Mouse (Mus musculus) gastrocnemius, adult 18-20 months (tissue): ENCODE data around the gene Myo5c. TPM values are rescaled to one million over a fixed set of nuclear protein-coding genes. Genes with fewer than 3 reads are reported as not detected.

ENCODE experiments used
- DNase-seq: peaks from one replicate; pipeline ENCODE4 v3.0.0; 2021; ENCODE audit warnings: low spot score
- total RNA-seq, 2 experiments: library from RNA; stranded (reverse); gene quantifications; 2 replicates each; pipeline ENCODE4 v1.2.3; 2021

Gene Myo5c
- total RNA-seq, 2 experiments from 2014 or later = 9.0 to 10.9 TPM

GRCm38 (mm10) chr9:75275051-75275450 lies 43.2 kb downstream of the Myo5c start:
- DNase-seq = no peak

DNA sequence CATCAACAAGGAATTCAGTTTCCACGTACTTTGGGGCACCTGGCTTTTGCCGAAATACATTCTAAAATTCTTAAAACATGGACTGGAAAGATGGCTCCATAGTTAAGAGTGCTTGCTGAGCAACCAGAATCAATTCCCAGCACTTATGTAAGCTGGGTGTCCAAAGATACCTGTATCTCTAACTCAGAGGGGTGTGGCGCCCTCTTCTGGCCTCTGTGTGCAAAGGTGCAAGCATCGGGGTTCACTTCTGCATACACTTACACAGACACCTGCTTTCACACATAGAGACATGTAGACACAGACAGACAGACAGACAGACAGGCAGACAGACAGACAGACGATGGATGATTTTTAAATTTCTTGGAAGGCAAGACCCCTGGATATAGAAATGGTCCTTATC lies 49.0 kb downstream of the Myo5c start:
- DNase-seq = peak; percentile 61

GRCm38 (mm10) chr9:75282179-75282578 lies 50.4 kb downstream of the Myo5c start:
- no peak for DNase-seq

DNA sequence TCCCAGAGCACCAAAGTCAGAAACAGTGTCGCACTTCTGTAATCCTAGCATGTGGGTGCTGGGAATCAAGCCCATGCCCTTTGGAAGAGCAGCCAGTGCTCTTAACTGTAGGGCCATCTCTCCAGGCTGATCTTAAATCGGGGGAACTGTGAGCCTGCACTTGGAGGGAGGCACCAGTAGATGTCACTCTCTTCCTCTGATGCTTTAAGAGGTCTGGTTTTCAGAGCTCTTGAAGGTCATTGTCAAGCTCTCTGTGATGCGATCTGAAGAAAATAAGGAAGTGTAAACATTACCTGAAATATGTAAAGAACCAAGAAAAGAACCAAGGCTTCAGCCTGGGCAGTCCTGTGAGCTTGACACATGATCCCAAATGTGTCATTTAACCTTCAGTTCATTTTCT lies 51.0 kb downstream of the Myo5c start:
- peak; percentile 44 for DNase-seq

- DNase-seq = no peak
Observed at GRCm38 (mm10) chr9:75283636-75284035, 51.8 kb downstream of the Myo5c start.

GRCm38 (mm10) chr9:75285363-75285762 lies 53.5 kb downstream of the Myo5c start:
- DNase-seq = no peak

DNA sequence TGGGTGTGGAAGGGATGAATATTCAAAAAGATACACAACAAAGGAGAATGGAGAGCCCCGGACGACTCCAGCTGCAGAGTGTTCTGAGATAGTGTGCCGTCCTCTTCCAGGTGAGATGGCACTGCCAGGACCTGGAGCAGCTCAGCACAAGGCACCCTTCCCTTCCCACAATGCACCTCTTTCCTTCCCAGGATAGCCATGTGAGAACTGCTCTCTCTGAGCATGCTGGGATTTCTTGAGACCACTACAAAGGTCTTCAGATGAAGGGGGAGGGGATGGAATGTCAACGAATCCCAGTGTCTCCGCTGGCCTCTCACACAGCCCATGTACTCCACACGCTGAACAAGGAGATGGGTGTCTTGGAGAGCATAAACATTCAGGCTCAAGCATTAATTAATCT lies 55.8 kb downstream of the Myo5c start:
- no peak for DNase-seq

GRCm38 (mm10) chr9:75289545-75289944 lies 57.7 kb downstream of the Myo5c start:
- peak; percentile 40 for DNase-seq

DNA sequence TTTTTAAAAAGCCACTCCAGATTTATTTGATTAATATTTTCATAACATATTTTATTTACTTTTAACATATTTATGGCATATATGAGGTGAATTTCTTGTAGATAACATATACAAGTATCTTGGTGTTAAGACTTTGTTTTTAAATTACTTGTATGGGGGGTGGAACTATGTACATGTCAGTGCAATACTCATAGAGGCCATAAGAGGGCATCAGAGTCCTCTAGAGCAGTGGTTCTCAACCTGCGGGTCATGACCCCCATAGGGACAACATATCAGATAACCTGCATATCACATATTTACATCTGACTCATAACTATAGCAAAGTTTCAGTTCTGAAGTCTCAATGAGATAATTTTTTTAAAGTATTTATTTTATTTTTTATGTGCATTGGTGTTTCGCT lies 67.5 kb downstream of the Myo5c start:
- DNase-seq = no peak

- DNase-seq = no peak
Observed at GRCm38 (mm10) chr9:75303033-75303432, 71.2 kb downstream of the Myo5c start.

- no peak for DNase-seq
Observed at GRCm38 (mm10) chr9:75303701-75304261, 72.0 kb downstream of the Myo5c start.

GRCm38 (mm10) chr9:75304286-75304685 lies 72.5 kb downstream of the Myo5c start:
- no peak for DNase-seq

GRCm38 (mm10) chr9:75306126-75306898 lies 74.5 kb downstream of the Myo5c start, which contains the start of gene Gnb5:
Gene Gnb5, plus strand, starts transcription at chr9:75306288.
- DNase-seq = no peak

DNA sequence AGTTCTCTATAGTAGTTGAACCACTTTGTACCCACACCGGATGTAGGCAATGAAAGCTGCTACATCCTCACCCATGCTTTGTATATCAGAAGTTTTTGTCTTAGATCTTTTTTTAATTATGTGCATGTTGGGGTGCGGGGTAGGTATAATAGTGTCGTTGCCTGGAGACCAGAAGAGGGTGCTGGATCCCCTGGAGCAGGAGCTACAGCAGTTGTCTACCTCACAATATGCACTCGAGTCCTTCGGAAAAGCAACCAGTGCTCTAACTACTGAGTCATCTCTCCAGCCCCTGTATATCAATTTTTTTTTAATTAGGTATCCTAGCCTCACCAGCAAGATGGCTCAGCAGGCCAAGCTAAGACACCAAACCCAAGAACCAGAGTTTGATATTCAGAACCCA lies 75.2 kb downstream of the Myo5c start:
- DNase-seq = no peak

DNA sequence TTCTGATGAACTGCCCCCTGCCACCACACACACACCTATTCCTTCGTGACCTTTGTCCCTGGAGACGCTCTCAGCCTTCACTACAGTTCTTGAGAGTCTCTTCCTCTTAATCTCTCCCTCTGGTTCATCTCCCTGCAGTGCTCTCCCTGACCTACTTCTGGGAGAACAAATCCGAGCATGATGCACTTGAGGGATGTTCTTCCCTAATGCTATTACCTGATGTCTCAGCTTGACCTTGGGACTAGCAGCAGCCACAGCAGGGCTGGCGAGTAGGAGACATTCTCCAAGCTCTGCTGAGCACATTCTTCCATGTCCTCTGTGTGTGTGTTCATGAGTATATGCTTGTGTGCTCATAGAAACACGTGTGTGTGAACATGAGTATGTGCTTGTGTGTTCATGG lies 76.8 kb downstream of the Myo5c start:
- DNase-seq = no peak

DNA sequence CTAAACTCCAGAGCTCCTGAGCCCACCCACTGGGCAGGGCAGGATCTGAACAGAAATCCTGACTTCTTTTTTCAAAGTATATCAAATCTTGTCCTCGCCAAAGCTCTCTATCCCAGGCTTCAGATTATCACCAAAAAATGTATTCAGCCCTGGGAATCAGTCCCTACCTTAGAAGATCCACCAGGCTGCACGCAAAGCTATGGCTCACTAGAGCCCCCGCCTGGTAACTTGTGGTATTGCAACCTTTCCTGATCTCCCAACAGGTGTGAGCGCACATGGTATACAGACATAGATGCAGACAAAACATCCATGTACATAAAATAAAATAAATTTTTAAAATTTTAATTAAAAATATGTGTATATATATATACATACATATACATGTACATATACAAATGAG lies 80.2 kb downstream of the Myo5c start:
- DNase-seq = peak; percentile 78

- DNase-seq = no peak
Observed at GRCm38 (mm10) chr9:75313138-75313831, 81.5 kb downstream of the Myo5c start.

GRCm38 (mm10) chr9:75313832-75314516 lies 82.2 kb downstream of the Myo5c start:
- DNase-seq = peak; percentile 75

DNA sequence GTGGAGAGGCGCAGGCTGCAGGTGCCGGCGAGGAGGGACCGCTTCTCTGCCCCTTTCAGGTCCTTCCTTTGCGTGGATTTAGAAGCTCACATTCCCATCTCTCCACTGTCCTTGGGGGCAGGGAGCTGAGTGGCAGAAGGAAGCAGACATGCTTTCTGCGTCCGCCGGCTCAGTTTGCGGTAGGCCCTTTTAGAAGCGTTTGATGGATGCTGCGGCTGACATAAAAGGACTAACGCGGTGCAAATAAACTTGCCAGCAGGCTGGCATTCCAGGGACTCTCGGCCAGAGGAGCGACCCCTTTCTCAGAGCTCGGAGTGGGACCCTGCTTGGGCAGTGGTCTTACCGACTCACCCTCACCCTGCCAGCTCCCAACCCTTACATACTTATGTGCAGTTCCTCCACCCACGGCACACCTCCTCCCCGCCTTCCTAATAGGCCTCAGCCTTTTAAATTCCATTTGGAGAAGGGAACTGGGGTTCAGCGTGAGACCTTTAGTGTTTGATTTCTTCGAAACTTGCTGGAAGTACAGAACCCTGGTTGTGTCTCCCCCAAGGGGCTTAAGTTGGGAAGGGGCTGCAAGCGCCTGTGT lies 82.8 kb downstream of the Myo5c start:
- no peak for DNase-seq

- DNase-seq = no peak
Observed at GRCm38 (mm10) chr9:75315238-75315637, 83.4 kb downstream of the Myo5c start.

DNA sequence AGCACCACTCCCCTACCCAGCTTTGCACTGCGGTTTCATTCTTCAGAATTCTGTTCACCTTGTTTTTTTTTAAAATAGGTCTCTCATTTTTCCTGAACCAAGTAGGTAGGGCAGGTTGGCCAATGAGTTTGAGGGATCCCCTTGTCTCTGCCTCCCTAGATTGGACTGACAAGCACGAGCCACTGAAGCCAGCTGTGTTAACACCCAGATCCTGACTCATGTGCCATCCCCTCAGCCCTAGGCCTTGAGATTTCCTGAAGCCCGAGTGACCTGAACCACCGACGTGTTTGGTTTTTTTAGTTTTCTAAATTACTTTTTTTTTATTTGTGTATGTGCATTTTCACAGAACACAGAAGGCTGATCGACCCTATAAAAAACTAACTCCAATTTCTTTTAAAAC lies 85.0 kb downstream of the Myo5c start:
- no peak for DNase-seq

DNA sequence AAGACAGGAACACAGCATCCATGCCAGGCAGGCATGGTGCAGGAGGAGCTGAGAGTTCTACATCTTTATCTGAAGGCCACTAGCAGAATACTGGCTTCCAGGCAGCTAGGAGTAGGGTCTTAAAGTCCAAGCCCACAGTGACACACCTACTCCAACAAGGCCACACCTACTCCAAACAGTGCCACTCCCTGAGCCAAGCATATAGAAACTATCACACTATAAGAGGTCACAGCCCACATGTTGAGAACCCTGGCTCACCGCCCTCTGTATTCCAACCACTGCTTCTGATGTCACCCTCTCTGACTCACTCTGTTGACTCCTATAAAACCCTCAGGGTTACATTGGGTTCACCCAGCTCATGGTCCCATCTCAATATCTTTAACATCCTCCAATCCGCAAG lies 86.4 kb downstream of the Myo5c start:
- DNase-seq = no peak
